Mouse (Mus musculus): Measurements from ENCODE around the gene Trip12. TPM values are rescaled to one million over a fixed set of nuclear protein-coding genes. Genes with fewer than 3 reads are reported as not detected.
A peak's percentile ranks its signal among the peaks of the same experiment; 100 is the strongest.

The Trip12 gene
- polyA plus RNA-seq, 1 experiment from 2014 or later, result 21.2 TPM

DNA sequence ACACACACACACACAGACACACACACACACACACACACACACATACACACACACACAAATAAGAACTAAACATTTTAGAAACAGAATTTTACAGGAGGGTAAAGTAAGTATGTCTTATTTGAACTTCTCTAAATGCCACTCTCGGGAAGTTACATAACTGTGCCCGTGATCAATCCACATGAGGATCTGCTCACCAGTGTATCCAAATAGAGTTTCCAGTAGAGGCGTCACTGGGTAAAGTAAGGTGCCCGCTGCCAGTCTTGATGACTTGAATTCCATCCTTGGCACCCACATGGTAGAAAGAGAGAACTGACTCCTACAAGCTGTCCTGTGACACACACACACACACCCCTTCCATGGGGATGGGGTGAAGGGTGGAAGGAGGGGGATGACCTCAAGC lies 42.6 kb upstream of the Trip12 start:
- 73% methylated on average over 4 of the region's 4 CpGs for WGBS (ENCODE audit: insufficient replicate concordance)
- H3K27me3 ChIP-seq (ENCODE audit: insufficient read depth, low read length), result no peaks in the 10 kb centered on the region

DNA sequence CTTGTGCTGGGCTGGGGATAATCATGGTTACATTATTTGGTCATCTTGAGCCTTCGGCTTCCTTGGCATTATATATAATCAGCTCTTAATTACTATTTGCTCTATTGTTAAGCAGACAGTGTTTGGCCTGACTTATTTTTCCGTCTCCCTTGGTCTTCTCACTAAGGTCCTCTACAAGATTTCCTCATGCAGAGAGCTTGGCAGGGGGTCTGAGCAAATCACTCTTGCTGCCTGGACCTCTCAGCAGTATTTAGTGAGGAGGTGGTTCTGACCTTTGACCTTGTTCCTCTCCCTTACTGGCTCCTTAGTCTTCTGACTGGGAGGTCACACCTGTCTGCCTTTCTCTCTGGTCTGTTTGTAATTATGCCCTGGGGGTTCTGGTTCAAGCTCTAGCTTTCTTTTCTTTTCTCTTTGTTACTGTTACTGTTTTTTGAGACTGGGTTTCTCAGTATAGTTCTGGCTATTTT lies 41.8 kb upstream of the Trip12 start:
- Histone ChIP-seq H3K27ac (ENCODE audit: low read depth) (no peak overlapping the region), H3K4me2 (ENCODE audit: low read depth, low read length) (no peak overlapping the region), H3K4me1 (ENCODE audit: insufficient read depth) (no peaks in the 10 kb centered on the region), H3K27me3 (ENCODE audit: insufficient read depth, low read length) (no peaks in the 10 kb centered on the region), H3K9me3 (ENCODE audit: low read length) (no peaks in the 10 kb centered on the region), H3K36me3 (replicated peaks; ENCODE audit: insufficient read depth, low read length) (no peaks in the 10 kb centered on the region), H3K4me3 (ENCODE audit: low read depth, low read length) (no peak overlapping the region), H3K9ac (replicated peaks) (no peak overlapping the region)
- TF ChIP-seq EP300 (IDR thresholded peaks at IDR 0.05; ENCODE audit: low read depth) (no peak), CTCF (IDR thresholded peaks at IDR 0.05; ENCODE audit: low read depth) (no peak)
- no peak for ATAC-seq
- WGBS (ENCODE audit: insufficient replicate concordance), result 70% methylated on average over 2 of the region's 2 CpGs
- DNase-seq, result no peak

More for the DNA sequence above, 42.6 kb upstream of the Trip12 start:
- Histone ChIP-seq H3K27ac (ENCODE audit: low read depth) (no peak overlapping the region), H3K4me1 (ENCODE audit: insufficient read depth) (no peaks in the 10 kb centered on the region), H3K36me3 (replicated peaks; ENCODE audit: insufficient read depth, low read length) (no peaks in the 10 kb centered on the region), H3K4me2 (ENCODE audit: low read depth, low read length) (no peak overlapping the region), H3K9ac (replicated peaks) (no peak overlapping the region), H3K9me3 (ENCODE audit: low read length) (no peaks in the 10 kb centered on the region), H3K4me3 (ENCODE audit: low read depth, low read length) (no peak overlapping the region)
- ATAC-seq, result no peak
- no peak for DNase-seq
- TF ChIP-seq CTCF (IDR thresholded peaks at IDR 0.05; ENCODE audit: low read depth) (no peak), EP300 (IDR thresholded peaks at IDR 0.05; ENCODE audit: low read depth) (no peak)

DNA sequence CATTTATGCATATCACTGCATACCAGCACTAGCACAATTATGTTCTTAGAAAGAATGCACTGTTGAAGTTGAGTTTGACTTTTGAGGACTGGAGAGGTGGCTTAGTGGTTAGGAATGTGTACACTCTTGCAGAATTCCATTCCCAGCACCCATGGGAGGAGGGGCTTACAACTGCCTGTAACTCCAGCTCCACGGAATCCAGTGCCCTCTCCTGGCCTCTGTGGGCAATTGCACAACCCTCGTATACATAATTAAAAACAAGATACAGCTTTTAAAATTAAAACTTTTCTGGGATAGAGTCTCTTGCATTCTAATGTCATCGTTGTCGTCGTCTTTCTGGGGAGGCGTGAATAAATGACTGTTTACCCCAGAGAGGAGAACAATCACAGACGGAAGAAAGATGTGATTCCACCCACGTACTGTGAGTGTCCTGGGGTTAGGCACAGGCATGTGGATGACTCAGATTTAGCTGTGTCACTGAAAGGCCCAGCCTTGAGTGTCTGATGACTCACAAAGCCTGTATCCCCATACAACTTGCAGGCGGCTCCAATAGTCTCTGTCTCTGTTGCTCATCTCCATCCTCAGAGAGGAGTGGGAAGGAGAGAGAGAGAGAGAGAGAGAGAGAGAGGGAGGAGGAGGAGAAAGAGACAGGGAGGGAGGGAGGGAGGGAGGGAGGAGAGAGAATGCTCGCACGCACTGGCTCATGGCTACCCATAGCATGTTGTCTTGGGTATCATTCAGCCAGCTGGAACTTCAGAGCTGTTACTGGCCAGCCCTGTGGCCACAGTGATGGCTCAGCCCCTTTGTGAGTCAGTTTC lies 41.1 kb upstream of the Trip12 start:
- WGBS (ENCODE audit: insufficient replicate concordance), result 73% methylated on average over 11 of the region's 11 CpGs
- Histone ChIP-seq H3K36me3 (replicated peaks; ENCODE audit: insufficient read depth, low read length) (no peaks in the 10 kb centered on the region), H3K9me3 (ENCODE audit: low read length) (no peaks in the 10 kb centered on the region), H3K9ac (replicated peaks) (no peak overlapping the region), H3K27me3 (ENCODE audit: insufficient read depth, low read length) (no peaks in the 10 kb centered on the region), H3K4me2 (ENCODE audit: low read depth, low read length) (no peak overlapping the region), H3K4me1 (ENCODE audit: insufficient read depth) (no peaks in the 10 kb centered on the region), H3K27ac (ENCODE audit: low read depth) (no peak overlapping the region), H3K4me3 (ENCODE audit: low read depth, low read length) (no peak overlapping the region)
- TF ChIP-seq EP300 (IDR thresholded peaks at IDR 0.05; ENCODE audit: low read depth), result no peak
- peak; percentile 48 for TF ChIP-seq CTCF (IDR thresholded peaks at IDR 0.05; ENCODE audit: low read depth)
- DNase-seq, result no peak
- ATAC-seq, result peak; percentile 40; the same call in 1 of the 2 replicates

DNA sequence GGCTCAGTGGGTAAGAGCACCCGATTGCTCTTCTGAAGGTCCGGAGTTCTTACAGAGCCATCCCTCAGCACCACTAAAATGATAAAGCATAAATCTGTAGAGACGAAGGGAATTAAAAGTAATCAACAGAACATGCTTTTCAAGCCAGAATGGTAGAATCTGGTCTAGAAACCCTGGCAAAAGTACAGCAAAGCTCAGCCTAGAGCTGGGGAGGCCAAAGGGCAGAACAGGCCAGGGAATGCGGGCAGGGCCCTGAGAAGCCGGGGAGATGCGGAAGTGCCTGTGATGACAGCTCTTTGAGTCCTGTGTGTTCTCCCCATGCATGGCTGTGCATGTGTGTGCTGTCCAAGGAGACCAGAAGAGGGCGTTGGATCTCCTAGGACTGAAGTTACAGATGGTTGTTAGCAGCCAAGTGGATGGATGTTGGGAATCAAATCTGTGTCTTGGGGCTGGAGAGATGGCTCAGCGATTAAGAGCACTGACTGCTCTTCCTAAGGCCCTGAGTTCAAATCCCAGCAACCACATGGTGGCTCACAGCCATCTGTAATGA lies 39.3 kb upstream of the Trip12 start:
- H3K4me3 ChIP-seq (ENCODE audit: low read depth, low read length), result no peak overlapping the region
- no peaks in the 10 kb centered on the region for H3K36me3 ChIP-seq (replicated peaks; ENCODE audit: insufficient read depth, low read length)
- H3K27ac ChIP-seq (ENCODE audit: low read depth), result no peak overlapping the region
- H3K27me3 ChIP-seq (ENCODE audit: insufficient read depth, low read length), result no peaks in the 10 kb centered on the region
- WGBS (ENCODE audit: insufficient replicate concordance), result 81% methylated on average over 8 of the region's 8 CpGs
- ATAC-seq (no peak), DNase-seq (no peak)
- H3K9me3 ChIP-seq (ENCODE audit: low read length), result no peaks in the 10 kb centered on the region
- no peak overlapping the region for H3K9ac ChIP-seq (replicated peaks)
- no peak overlapping the region for H3K4me2 ChIP-seq (ENCODE audit: low read depth, low read length)
- H3K4me1 ChIP-seq (ENCODE audit: insufficient read depth), result no peaks in the 10 kb centered on the region
- TF ChIP-seq CTCF (IDR thresholded peaks at IDR 0.05; ENCODE audit: low read depth), result no peak
- TF ChIP-seq EP300 (IDR thresholded peaks at IDR 0.05; ENCODE audit: low read depth), result no peak

DNA sequence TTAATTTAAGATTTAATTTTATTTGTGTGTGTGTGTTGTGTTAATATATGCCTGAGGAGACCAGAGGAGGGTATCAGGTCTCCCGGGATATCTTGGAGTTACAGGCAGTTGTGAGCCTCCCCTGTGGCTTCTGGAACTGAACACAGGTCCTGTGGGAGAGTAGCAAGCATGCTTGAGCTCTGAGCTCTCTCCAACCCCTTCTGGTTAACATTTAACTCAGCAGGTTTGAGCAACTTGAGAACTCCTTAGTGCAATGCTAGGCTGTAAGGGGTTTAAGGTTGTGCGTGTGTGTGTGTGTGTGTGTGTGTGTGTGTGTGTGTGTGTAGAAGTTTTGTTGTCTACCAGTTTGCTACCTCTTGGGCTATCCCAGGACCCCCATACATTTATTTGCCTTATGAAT lies 37.3 kb upstream of the Trip12 start:
- H3K4me1 ChIP-seq (ENCODE audit: insufficient read depth), result no peaks in the 10 kb centered on the region
- H3K9ac ChIP-seq (replicated peaks), result no peak overlapping the region
- H3K27ac ChIP-seq (ENCODE audit: low read depth), result no peak overlapping the region
- H3K4me3 ChIP-seq (ENCODE audit: low read depth, low read length), result no peak overlapping the region
- no peaks in the 10 kb centered on the region for H3K27me3 ChIP-seq (ENCODE audit: insufficient read depth, low read length)
- TF ChIP-seq EP300 (IDR thresholded peaks at IDR 0.05; ENCODE audit: low read depth) (no peak), CTCF (IDR thresholded peaks at IDR 0.05; ENCODE audit: low read depth) (no peak)
- no peaks in the 10 kb centered on the region for H3K36me3 ChIP-seq (replicated peaks; ENCODE audit: insufficient read depth, low read length)
- H3K4me2 ChIP-seq (ENCODE audit: low read depth, low read length), result no peak overlapping the region
- H3K9me3 ChIP-seq (ENCODE audit: low read length), result no peaks in the 10 kb centered on the region
- DNase-seq (no peak), ATAC-seq (peak; percentile 56; the same call in 1 of the 2 replicates)
- 63% methylated on average over 2 of the region's 2 CpGs for WGBS (ENCODE audit: insufficient replicate concordance)

DNA sequence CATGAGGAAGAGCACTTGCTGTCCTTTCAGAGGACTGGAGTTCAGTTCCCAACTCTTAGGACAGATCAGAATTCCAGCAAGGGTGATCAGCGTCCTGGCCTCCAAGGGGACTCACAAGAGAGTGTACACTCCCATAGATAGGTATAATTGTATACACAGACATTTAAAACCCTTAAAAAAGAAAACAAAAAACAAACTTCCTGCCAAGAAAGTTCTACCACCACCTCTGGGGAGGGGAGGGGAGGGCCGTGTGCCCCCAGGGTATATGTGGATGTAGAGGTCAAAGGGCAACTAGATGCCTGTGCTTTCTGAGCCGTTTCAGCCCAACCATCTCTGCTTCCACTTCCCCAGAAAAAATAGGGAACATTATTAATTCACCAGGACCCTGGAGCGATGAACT lies 32.6 kb upstream of the Trip12 start:
- H3K9me3 ChIP-seq (ENCODE audit: low read length), result no peaks in the 10 kb centered on the region
- no peak overlapping the region for H3K4me2 ChIP-seq (ENCODE audit: low read depth, low read length)
- H3K4me1 ChIP-seq (ENCODE audit: insufficient read depth), result peaks cover 3% of the 10 kb centered on the region; the same call in 1 of the 2 replicates
- no peak overlapping the region for H3K4me3 ChIP-seq (ENCODE audit: low read depth, low read length)
- no peak for ATAC-seq
- no peak overlapping the region for H3K9ac ChIP-seq (replicated peaks)
- TF ChIP-seq EP300 (IDR thresholded peaks at IDR 0.05; ENCODE audit: low read depth), result no peak
- no peak for TF ChIP-seq CTCF (IDR thresholded peaks at IDR 0.05; ENCODE audit: low read depth)
- 53% methylated on average over 4 of the region's 4 CpGs for WGBS (ENCODE audit: insufficient replicate concordance)
- peak overlapping the region; percentile 84; the same call in 1 of the 2 replicates for H3K27ac ChIP-seq (ENCODE audit: low read depth)
- DNase-seq, result no peak
- H3K36me3 ChIP-seq (replicated peaks; ENCODE audit: insufficient read depth, low read length), result no peaks in the 10 kb centered on the region
- no peaks in the 10 kb centered on the region for H3K27me3 ChIP-seq (ENCODE audit: insufficient read depth, low read length)
